Mouse (Mus musculus) testis, adult 2 months (tissue): ENCODE results near the gene Dctn2. TPM values are rescaled to one million over a fixed set of nuclear protein-coding genes. Genes with fewer than 3 reads are reported as not detected.
"Not testable (repeated sequence)": the region's sequence is repeated elsewhere in the genome, so short reads cannot be mapped to it uniquely, and the experiment has no call there.

Source experiments
- H3K27ac ChIP-seq: fragments of 200-500 bp; 2 replicates; pipeline ENCODE4 v1.5.1; 2012; ENCODE audit warnings: low read depth, low read length; ENCODE audit not compliant: control insufficient read depth, insufficient read depth
- H3K27me3 ChIP-seq: fragments of 200-500 bp; 2 replicates; pipeline ENCODE4 v1.6.1; 2012; ENCODE audit warnings: mild to moderate bottlenecking, low read length, moderate library complexity; ENCODE audit not compliant: control insufficient read depth, insufficient read depth
- H3K36me3 ChIP-seq: fragments of 200-500 bp; 2 replicates; pipeline ENCODE4 v1.6.1; 2012; ENCODE audit warnings: mild to moderate bottlenecking, low read length; ENCODE audit not compliant: control insufficient read depth, insufficient read depth
- H3K4me1 ChIP-seq: fragments of 200-500 bp; 2 replicates; pipeline ENCODE4 v1.6.1; 2012; ENCODE audit warnings: low read length; ENCODE audit not compliant: control insufficient read depth, insufficient read depth
- H3K4me3 ChIP-seq: fragments of 200-500 bp; 2 replicates; pipeline ENCODE4 v1.5.1; 2012; ENCODE audit warnings: low read depth, mild to moderate bottlenecking, low read length, moderate library complexity, mixed read lengths; ENCODE audit not compliant: control insufficient read depth
- CTCF ChIP-seq: fragments of 200-500 bp; IDR thresholded peaks from 2 replicates; pipeline ENCODE4 v1.5.1; 2012; ENCODE audit warnings: low read depth, mild to moderate bottlenecking, inconsistent platforms, low read length, moderate library complexity; ENCODE audit not compliant: control insufficient read depth, insufficient read depth, insufficient replicate concordance
- POLR2A ChIP-seq: fragments of 200-500 bp; IDR thresholded peaks from 2 replicates; pipeline ENCODE4 v1.6.1; 2012; ENCODE audit warnings: low read depth, mild to moderate bottlenecking, inconsistent platforms, low read length, moderate library complexity; ENCODE audit not compliant: control insufficient read depth
- polyA plus RNA-seq: library from polyadenylated mRNA; depleted of rRNA; stranded (reverse); fragments of >200 nt; gene quantifications from 2 replicates; pipeline ENCODE4 v1.2.3, GENCODE M21; 2012

Gene Dctn2
- polyA plus RNA-seq, 1 experiment: 391 TPM

- TF ChIP-seq POLR2A (peak; percentile 76), CTCF (no peak)
- H3K27ac ChIP-seq: peak within 1 kb of the TSS; percentile 90
- H3K4me3 ChIP-seq: peak within 1 kb of the TSS; percentile 98
- peaks cover 4% of the 10 kb centered on the region; the same call in 1 of the 2 replicates for H3K4me1 ChIP-seq
- H3K27me3 ChIP-seq: no peaks in the 10 kb centered on the region
- H3K36me3 ChIP-seq: no peaks in the 10 kb centered on the region
These were observed 45.5 kb downstream of the Dctn2 start, which contains the start of gene Mars for GRCm38 (mm10) chr10:127311476-127312355. Gene Mars, minus strand, starts transcription at chr10:127311786.

- peaks cover 4% of the 10 kb centered on the region; the same call in 1 of the 2 replicates for H3K4me1 ChIP-seq
- peak overlapping the region; percentile 90 for H3K27ac ChIP-seq
- peak overlapping the region; percentile 98 for H3K4me3 ChIP-seq
- no peaks in the 10 kb centered on the region for H3K27me3 ChIP-seq
- peak; percentile 35; the same call in 1 of the 2 replicates for TF ChIP-seq CTCF
- no peak for TF ChIP-seq POLR2A
- H3K36me3 ChIP-seq: no peaks in the 10 kb centered on the region
These were observed 46.1 kb downstream of the Dctn2 start for GRCm38 (mm10) chr10:127312356-127312676.

- Histone ChIP-seq H3K27ac (no peak overlapping the region), H3K4me3 (no peak overlapping the region), H3K27me3 (no peaks in the 10 kb centered on the region), H3K4me1 (peaks cover 4% of the 10 kb centered on the region; the same call in 1 of the 2 replicates), H3K36me3 (no peaks in the 10 kb centered on the region)
- no peak for TF ChIP-seq POLR2A
- TF ChIP-seq CTCF: no peak
These were observed 46.7 kb downstream of the Dctn2 start for GRCm38 (mm10) chr10:127312858-127313257.

- not testable (repeated sequence) for H3K36me3 ChIP-seq, H3K27me3 ChIP-seq, H3K4me1 ChIP-seq, H3K4me3 ChIP-seq, H3K27ac ChIP-seq
These were observed 47.3 kb downstream of the Dctn2 start for GRCm38 (mm10) chr10:127313516-127313915.

GRCm38 (mm10) chr10:127314950-127315349, 48.8 kb downstream of the Dctn2 start:
- H3K4me1 ChIP-seq, H3K27ac ChIP-seq, H3K27me3 ChIP-seq, H3K36me3 ChIP-seq, H3K4me3 ChIP-seq: not testable (repeated sequence)

- Histone ChIP-seq H3K4me3 (no peak overlapping the region), H3K27me3 (no peaks in the 10 kb centered on the region), H3K36me3 (no peaks in the 10 kb centered on the region), H3K4me1 (peaks cover 2% of the 10 kb centered on the region; the same call in 1 of the 2 replicates), H3K27ac (no peak overlapping the region)
- TF ChIP-seq POLR2A (no peak), CTCF (no peak)
These were observed 51.1 kb downstream of the Dctn2 start for GRCm38 (mm10) chr10:127317277-127317676.

GRCm38 (mm10) chr10:127318009-127318408, 51.8 kb downstream of the Dctn2 start:
- peaks cover 2% of the 10 kb centered on the region for H3K4me1 ChIP-seq
- no peaks in the 10 kb centered on the region for H3K27me3 ChIP-seq
- H3K36me3 ChIP-seq: no peaks in the 10 kb centered on the region
- H3K27ac ChIP-seq: no peak overlapping the region
- no peak overlapping the region for H3K4me3 ChIP-seq
- TF ChIP-seq CTCF: no peak
- TF ChIP-seq POLR2A: no peak

- H3K27ac ChIP-seq: no peak overlapping the region
- H3K4me3 ChIP-seq: no peak overlapping the region
- H3K27me3 ChIP-seq: no peaks in the 10 kb centered on the region
- H3K36me3 ChIP-seq: no peaks in the 10 kb centered on the region
- TF ChIP-seq POLR2A (no peak), CTCF (no peak)
- H3K4me1 ChIP-seq: peaks cover 12% of the 10 kb centered on the region
These were observed 53.8 kb downstream of the Dctn2 start for GRCm38 (mm10) chr10:127319969-127320368.
